Comparison of ENCODE assay signal across 8 mouse cellular contexts in the genomic region with DNA sequence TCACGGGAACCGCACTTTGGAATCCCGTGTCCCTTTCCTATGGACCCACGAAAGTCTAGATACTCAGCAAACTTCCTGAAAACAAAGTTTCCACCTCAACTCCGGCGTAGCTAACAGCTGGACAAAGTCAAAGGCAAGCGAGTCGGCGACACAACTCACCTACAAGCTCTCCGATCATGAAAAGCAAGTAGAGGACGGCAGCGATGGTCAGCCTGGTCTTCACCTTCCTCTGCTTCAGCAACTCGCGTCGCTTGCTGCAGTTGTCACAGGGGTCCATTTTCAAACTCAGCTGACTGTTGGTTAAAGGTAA. TPM values are rescaled to one million over a fixed set of nuclear protein-coding genes. Genes with fewer than 3 reads are reported as not detected.
DNase-seq lines count a peak whose midpoint lies in the region; ATAC-seq and TF ChIP-seq lines count a peak whose summit lies in the region.

No protein-coding gene starts in this region.

- no peaks in the 10 kb centered on the region for H3K27me3 ChIP-seq in lung, embryonic 15.5 days
- no peaks in the 10 kb centered on the region for H3K27me3 ChIP-seq in embryonic facial prominence, embryonic 14.5 days (replicated peaks; ENCODE audit: control insufficient read depth, insufficient read depth, low read length)
- H3K27me3 ChIP-seq in hindbrain, postnatal 0 days (ENCODE audit: insufficient read depth, low read length) = no peaks in the 10 kb centered on the region
- H3K27me3 ChIP-seq in midbrain, embryonic 13.5 days = peaks cover 25% of the 10 kb centered on the region; the same call in 1 of the 2 replicates

- DNase-seq in lung, postnatal 25 days (ENCODE audit: low spot score) = no peak
- DNase-seq in embryonic facial prominence, embryonic 14.5 days (ENCODE audit: low spot score) = no peak
- no peak for DNase-seq in hindbrain, postnatal 0 days (ENCODE audit: low spot score)
- no peak for DNase-seq in layer of hippocampus, postnatal 10 days (ENCODE audit: low spot score in 2 of 2)
- no peak for DNase-seq in embryo, embryonic 11 days
- no peak for DNase-seq in thymus, postnatal 4 days

- no peak overlapping the region for H3K27ac ChIP-seq in lung, embryonic 15.5 days
- peak overlapping the region; percentile 35; the same call in 1 of the 2 replicates for H3K27ac ChIP-seq in embryonic facial prominence, embryonic 14.5 days (replicated peaks; ENCODE audit: low read depth, low read length)
- peak overlapping the region; percentile 82; the same call in 1 of the 2 replicates for H3K27ac ChIP-seq in hindbrain, postnatal 0 days
- H3K27ac ChIP-seq in midbrain, embryonic 13.5 days = no peak overlapping the region

- H3K4me2 ChIP-seq in lung, embryonic 15.5 days = peak overlapping the region; percentile 80
- H3K4me2 ChIP-seq in embryonic facial prominence, embryonic 14.5 days (ENCODE audit: low read depth, low read length) = peak overlapping the region; percentile 79
- H3K4me2 ChIP-seq in hindbrain, postnatal 0 days (ENCODE audit: low read depth, low read length) = peak overlapping the region; percentile 95
- peak overlapping the region; percentile 87 for H3K4me2 ChIP-seq in midbrain, embryonic 13.5 days (replicated peaks)

- peak overlapping the region; percentile 77 for H3K9ac ChIP-seq in lung, embryonic 15.5 days
- H3K9ac ChIP-seq in embryonic facial prominence, embryonic 14.5 days (ENCODE audit: low read depth, low read length) = peak overlapping the region; percentile 85
- H3K9ac ChIP-seq in hindbrain, postnatal 0 days (replicated peaks; ENCODE audit: low read length) = peak overlapping the region; percentile 83
- peak overlapping the region; percentile 87 for H3K9ac ChIP-seq in midbrain, embryonic 13.5 days (replicated peaks)

- no peak for ATAC-seq in lung, embryonic 15.5 days (ENCODE audit: borderline replicate concordance, extremely low read depth, low FRiP score, low TSS enrichment)
- ATAC-seq in embryonic facial prominence, embryonic 14.5 days (ENCODE audit: low read depth) = no peak
- ATAC-seq in hindbrain, postnatal 0 days = no peak
- no peak for ATAC-seq in midbrain, embryonic 13.5 days

- WGBS in lung, embryonic 15.5 days = under 1% methylated on average over 15 of the region's 15 CpGs
- WGBS in embryonic facial prominence, embryonic 14.5 days = under 1% methylated on average over 15 of the region's 15 CpGs
- WGBS in hindbrain, postnatal 0 days = under 1% methylated on average over 15 of the region's 15 CpGs
- under 1% methylated on average over 15 of the region's 15 CpGs for WGBS in midbrain, embryonic 13.5 days

- H3K4me1 ChIP-seq in lung, embryonic 15.5 days = peaks cover 4% of the 10 kb centered on the region; the same call in 1 of the 2 replicates
- H3K4me1 ChIP-seq in embryonic facial prominence, embryonic 14.5 days (ENCODE audit: control insufficient read depth, insufficient read depth, low read length) = peaks cover 15% of the 10 kb centered on the region
- H3K4me1 ChIP-seq in hindbrain, postnatal 0 days (ENCODE audit: insufficient read depth, low read length) = peaks cover 16% of the 10 kb centered on the region
- peaks cover 25% of the 10 kb centered on the region for H3K4me1 ChIP-seq in midbrain, embryonic 13.5 days (replicated peaks)

- H3K36me3 ChIP-seq in lung, embryonic 15.5 days = no peaks in the 10 kb centered on the region
- no peaks in the 10 kb centered on the region for H3K36me3 ChIP-seq in embryonic facial prominence, embryonic 14.5 days (ENCODE audit: control insufficient read depth, insufficient read depth, low read length)
- no peaks in the 10 kb centered on the region for H3K36me3 ChIP-seq in hindbrain, postnatal 0 days (ENCODE audit: insufficient read depth, low read length)
- no peaks in the 10 kb centered on the region for H3K36me3 ChIP-seq in midbrain, embryonic 13.5 days

- H3K9me3 ChIP-seq in lung, embryonic 15.5 days = no peaks in the 10 kb centered on the region
- H3K9me3 ChIP-seq in embryonic facial prominence, embryonic 14.5 days (ENCODE audit: control insufficient read depth, low read length) = no peaks in the 10 kb centered on the region
- no peaks in the 10 kb centered on the region for H3K9me3 ChIP-seq in hindbrain, postnatal 0 days (ENCODE audit: low read length)
- no peaks in the 10 kb centered on the region for H3K9me3 ChIP-seq in midbrain, embryonic 13.5 days

- H3K4me3 ChIP-seq in lung, embryonic 15.5 days = peak overlapping the region; percentile 85
- peak overlapping the region; percentile 74 for H3K4me3 ChIP-seq in embryonic facial prominence, embryonic 14.5 days (ENCODE audit: low read depth, low read length)
- peak overlapping the region; percentile 81 for H3K4me3 ChIP-seq in hindbrain, postnatal 0 days (ENCODE audit: low read length)
- peak overlapping the region; percentile 73 for H3K4me3 ChIP-seq in midbrain, embryonic 13.5 days (replicated peaks)

- no peak for TF ChIP-seq CTCF in hindbrain, postnatal 0 days (IDR thresholded peaks at IDR 0.05; ENCODE audit: low read depth)

RNA-seq across cellular contexts. Expression of a gene that starts 0.6 kb away (rescaled TPM):
- polyA plus RNA-seq in lung, embryonic 15.5 days (2015; fragmentation: Nextera tagmentation; extraction: Ambion mirVana) = 6.7 and 6.8 TPM in 2 replicates
- polyA plus RNA-seq in embryonic facial prominence, embryonic 14.5 days (2014; fragmentation: Nextera tagmentation; extraction: Ambion mirVana) = 16.8 and 17.2 TPM in 2 replicates
- total RNA-seq in hindbrain, postnatal 0 days (2014; rRNA removed) = 32.0 and 37.6 TPM in 2 replicates
- 6.3 and 6.6 TPM in 2 replicates for polyA plus RNA-seq in hindbrain, postnatal 0 days (2015; fragmentation: Nextera tagmentation; extraction: Ambion mirVana)
- polyA plus RNA-seq in midbrain, embryonic 13.5 days (2015; fragmentation: Nextera tagmentation; extraction: Ambion mirVana) = 4.6 and 5.0 TPM in 2 replicates
- 10 to 100 TPM; 28.7 to 31.1 TPM for total RNA-seq in layer of hippocampus, postnatal 10 days (2021)

RNA-seq across cellular contexts. Expression of a gene that starts 36.5 kb away (rescaled TPM):
- polyA plus RNA-seq in lung, embryonic 15.5 days (2015; fragmentation: Nextera tagmentation; extraction: Ambion mirVana) = 44.0 and 45.4 TPM in 2 replicates
- polyA plus RNA-seq in embryonic facial prominence, embryonic 14.5 days (2014; fragmentation: Nextera tagmentation; extraction: Ambion mirVana) = 41.5 and 44.8 TPM in 2 replicates
- 75.4 and 138 TPM in 2 replicates for total RNA-seq in hindbrain, postnatal 0 days (2014; rRNA removed)
- 94.1 and 97.3 TPM in 2 replicates for polyA plus RNA-seq in hindbrain, postnatal 0 days (2015; fragmentation: Nextera tagmentation; extraction: Ambion mirVana)
- polyA plus RNA-seq in midbrain, embryonic 13.5 days (2015; fragmentation: Nextera tagmentation; extraction: Ambion mirVana) = 94.4 and 105 TPM in 2 replicates
- 10 to 100 TPM; 32.0 to 36.3 TPM for total RNA-seq in layer of hippocampus, postnatal 10 days (2021)

Comparison
In these comparisons a context has a peak if more than half of its experiments do, and no peak if none do; other contexts are left out.
1. H3K27ac ChIP-seq: peak in embryonic facial prominence, embryonic 14.5 days (single experiment) and hindbrain, postnatal 0 days (single experiment); none in lung, embryonic 15.5 days (single experiment) and midbrain, embryonic 13.5 days (single experiment).
2. Peak in every context shown above with its lines, with median percentiles within 50 percentile points of each other: H3K4me2 ChIP-seq, H3K4me3 ChIP-seq and H3K9ac ChIP-seq.